Mouse (Mus musculus): ENCODE data around the gene Gm28035.
A peak's percentile ranks its signal among the peaks of the same experiment; 100 is the strongest.

- TF ChIP-seq CTCF (IDR thresholded peaks at IDR 0.05) (no peak), POLR2A (IDR thresholded peaks at IDR 0.05; ENCODE audit: insufficient read depth, low read depth, low read length) (peak; percentile 81)
Measured at GRCm38 (mm10) chr2:30258600-30258999, 18.2 kb downstream of the Gm28035 start.
